Mouse (Mus musculus) kidney, embryonic 14.5 days (tissue): ENCODE results near the gene Snx32. TPM values are rescaled to one million over a fixed set of nuclear protein-coding genes. Genes with fewer than 3 reads are reported as not detected.

Experiments used
- ATAC-seq: fragments of 200-750 bp; cut with Nextera tagmentation; 2 replicates; pipeline ENCODE4 v1.8.0; 2017; ENCODE audit warnings: moderate number of reproducible peaks, mild to moderate bottlenecking, moderate TSS enrichment, moderate library complexity; ENCODE audit not compliant: low FRiP score, low TSS enrichment
- H3K27ac ChIP-seq: fragments of 300-500 bp; sonication (generic); 2 replicates; pipeline ENCODE4 v1.5.1; 2014; ENCODE audit warnings: low read depth, mild to moderate bottlenecking, low read length, moderate library complexity, mixed read lengths
- H3K27me3 ChIP-seq: fragments of 300-500 bp; sonication (generic); 2 replicates; pipeline ENCODE4 v1.6.1; 2014; ENCODE audit warnings: mild to moderate bottlenecking, low read length; ENCODE audit not compliant: control insufficient read depth, insufficient read depth
- H3K36me3 ChIP-seq: fragments of 300-500 bp; sonication (generic); 2 replicates; pipeline ENCODE4 v1.6.1; 2014; ENCODE audit warnings: low read length, mixed read lengths; ENCODE audit not compliant: control insufficient read depth, insufficient read depth
- H3K4me1 ChIP-seq: fragments of 300-500 bp; sonication (generic); 2 replicates; pipeline ENCODE4 v1.6.1; 2014; ENCODE audit warnings: low read length, mixed read lengths; ENCODE audit not compliant: control insufficient read depth, insufficient read depth
- H3K4me2 ChIP-seq: fragments of 300-500 bp; sonication (generic); replicated peaks from 2 replicates; pipeline ENCODE4 v1.6.1; 2014; ENCODE audit warnings: low read depth, mild to moderate bottlenecking, low read length
- H3K4me3 ChIP-seq: fragments of 300-500 bp; sonication (generic); 2 replicates; pipeline ENCODE4 v1.5.1; 2014; ENCODE audit warnings: mild to moderate bottlenecking, low read length
- H3K9ac ChIP-seq: fragments of 300-500 bp; sonication (generic); 2 replicates; pipeline ENCODE4 v1.6.1; 2014; ENCODE audit warnings: low read depth, mild to moderate bottlenecking, low read length, moderate library complexity
- H3K9me3 ChIP-seq: fragments of 300-500 bp; sonication (generic); 2 replicates; pipeline ENCODE4 v1.6.1; 2016; ENCODE audit warnings: low read length; ENCODE audit not compliant: control insufficient read depth
- WGBS: fragments of 180-500 bp; shearing (Covaris S2); extraction: QIAGEN DNeasy Blood & Tissue Kit; methylation state at CpG from one replicate; pipeline ENCODE4 v1.1.7; 2014; 5-methylcytosine and 5-hydroxymethylcytosine counted together
- polyA plus RNA-seq: library from polyadenylated mRNA; unstranded; fragments of >200 nt; fragmentation: Nextera tagmentation; extraction: Ambion mirVana; gene quantifications from 2 replicates; pipeline ENCODE4 v1.2.1, GENCODE M21; 2014

The Snx32 gene
- polyA plus RNA-seq, 1 experiment from 2014 or later, result 6.5 TPM

DNA sequence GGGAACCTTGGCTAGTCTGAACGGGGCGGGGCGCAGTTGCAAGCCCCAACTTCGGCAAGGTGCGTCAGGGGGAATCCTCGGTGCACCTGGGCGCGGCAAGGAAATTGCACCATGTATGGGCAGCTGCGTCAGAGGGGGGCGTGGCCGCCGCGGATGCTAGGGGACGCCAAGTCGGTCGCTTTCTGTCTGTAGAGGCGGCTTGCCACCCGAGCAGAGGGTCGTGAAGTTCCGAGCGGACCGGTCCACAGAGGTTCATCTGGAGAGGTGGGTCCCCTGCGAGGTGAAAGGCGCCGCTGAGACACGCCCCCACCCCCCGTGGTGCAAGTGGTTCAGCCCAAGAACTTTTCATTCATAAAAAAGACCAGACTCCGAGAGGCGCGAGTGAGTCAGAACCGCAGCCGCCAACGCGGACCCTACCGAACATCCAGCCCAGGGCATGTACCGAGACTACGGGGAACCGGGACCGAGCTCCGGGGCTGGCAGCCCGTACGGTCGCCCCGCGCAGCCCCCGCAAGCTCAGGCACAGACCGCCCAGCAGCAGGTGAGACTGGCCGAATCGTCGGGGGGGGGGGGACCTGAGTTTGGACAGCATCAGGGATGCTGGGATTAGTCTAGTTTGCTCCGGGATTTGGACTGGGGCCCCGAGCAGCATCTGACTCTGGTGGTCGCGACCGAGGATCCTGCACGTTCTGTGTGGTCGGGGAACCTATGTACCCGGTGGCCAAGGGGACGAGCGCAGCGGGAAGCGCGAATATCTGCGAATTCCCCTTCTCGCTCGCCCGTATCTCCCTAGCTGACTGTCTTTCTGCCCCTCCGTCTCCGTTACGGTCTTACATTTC, 62.6 kb downstream of the Snx32 start, which contains the start of gene Fosl1:
TSS of gene Fosl1 (plus strand) at position 33 of the 839 bp plus-strand sequence.
- Histone ChIP-seq H3K4me1 (no peaks in the 10 kb centered on the region; the same call in 1 of the 2 replicates), H3K36me3 (no peaks in the 10 kb centered on the region), H3K4me2 (peak within 1 kb of the TSS; percentile 90), H3K27ac (no peak within 1 kb of the TSS), H3K9ac (peak within 1 kb of the TSS; percentile 5; the same call in 1 of the 2 replicates), H3K27me3 (peaks cover 30% of the 10 kb centered on the region), H3K4me3 (peak within 1 kb of the TSS; percentile 52), H3K9me3 (no peaks in the 10 kb centered on the region)
- WGBS, result under 1% methylated on average over 70 of the region's 70 CpGs
- ATAC-seq, result peak; percentile 53; the same call in 1 of the 2 replicates

DNA sequence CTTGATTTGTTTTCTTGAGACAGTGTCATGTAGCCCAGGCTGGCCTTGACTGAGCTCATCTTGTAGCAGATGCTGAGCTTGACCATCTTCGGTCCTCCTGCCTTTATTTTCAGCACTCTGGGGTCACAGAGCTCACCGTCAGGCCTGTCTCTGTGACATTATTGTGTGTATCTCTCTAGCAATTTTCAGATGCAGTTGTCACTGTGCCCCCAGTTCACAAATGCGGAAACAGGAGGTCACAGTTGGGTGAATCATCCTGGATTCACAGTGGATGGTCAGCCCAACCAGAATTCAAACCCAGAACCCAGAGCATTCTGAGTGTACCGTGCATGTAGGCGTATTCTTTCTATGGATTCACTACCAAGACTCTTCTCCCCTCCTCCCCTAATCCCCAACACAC, 64.6 kb downstream of the Snx32 start:
- no peak for ATAC-seq
- Histone ChIP-seq H3K9me3 (no peaks in the 10 kb centered on the region), H3K27ac (no peak overlapping the region), H3K9ac (no peak overlapping the region), H3K4me3 (no peak overlapping the region), H3K27me3 (peaks cover 30% of the 10 kb centered on the region), H3K4me2 (no peak overlapping the region), H3K36me3 (no peaks in the 10 kb centered on the region), H3K4me1 (no peaks in the 10 kb centered on the region; the same call in 1 of the 2 replicates)
- WGBS, result 83% methylated on average over 5 of the region's 5 CpGs

DNA sequence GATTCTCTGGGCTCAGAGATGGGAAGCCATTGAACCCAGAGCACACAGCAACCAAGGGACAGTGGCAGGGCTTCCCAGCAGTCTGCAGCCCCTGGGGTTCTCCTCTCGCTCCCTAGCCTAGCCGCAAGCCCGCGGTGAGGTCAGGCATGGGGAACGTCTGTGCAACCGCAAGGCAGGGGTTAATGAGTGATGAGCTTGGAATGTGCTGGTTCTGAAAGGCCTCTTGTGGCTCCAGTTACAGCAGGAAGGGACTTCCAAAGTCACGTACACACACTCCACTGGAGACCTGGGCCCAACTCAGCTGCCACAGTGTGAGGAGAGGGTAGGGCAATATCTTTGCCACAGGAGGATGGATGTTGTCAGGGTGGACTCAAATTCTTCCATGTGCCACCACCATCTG, 65.4 kb downstream of the Snx32 start:
- Histone ChIP-seq H3K27ac (no peak overlapping the region), H3K27me3 (peaks cover 30% of the 10 kb centered on the region), H3K4me3 (no peak overlapping the region), H3K4me2 (no peak overlapping the region), H3K4me1 (no peaks in the 10 kb centered on the region; the same call in 1 of the 2 replicates), H3K9ac (no peak overlapping the region), H3K36me3 (no peaks in the 10 kb centered on the region), H3K9me3 (no peaks in the 10 kb centered on the region; the same call in 1 of the 2 replicates)
- no peak for ATAC-seq
- 31% methylated on average over 7 of the region's 7 CpGs for WGBS

DNA sequence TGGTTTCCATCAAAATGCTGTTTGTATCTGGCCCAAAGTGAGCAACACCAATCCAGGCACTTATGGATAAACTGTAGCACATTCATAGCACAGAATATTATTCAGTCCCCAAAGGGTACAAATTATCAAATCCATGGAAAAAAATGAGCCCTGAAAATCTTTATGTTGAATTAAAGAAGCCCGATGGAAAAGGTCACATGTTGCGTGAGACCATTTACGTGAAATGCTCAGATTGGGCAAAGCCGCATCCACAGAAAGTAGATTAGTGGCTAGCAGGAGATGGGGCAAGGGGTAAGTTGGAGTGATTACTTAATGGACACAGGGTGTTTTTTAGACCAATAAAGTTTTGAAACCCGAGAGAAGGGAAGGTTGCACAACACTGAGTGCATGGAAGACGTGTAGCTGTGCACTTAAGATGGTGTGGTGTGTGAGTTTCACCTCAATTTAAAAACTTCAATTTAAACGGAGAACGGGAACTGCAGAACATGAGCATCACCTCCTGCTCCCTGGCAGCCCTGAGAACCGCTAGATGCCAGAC, 65.9 kb downstream of the Snx32 start:
- H3K27ac ChIP-seq, result no peak overlapping the region
- no peaks in the 10 kb centered on the region; the same call in 1 of the 2 replicates for H3K9me3 ChIP-seq
- no peaks in the 10 kb centered on the region; the same call in 1 of the 2 replicates for H3K4me1 ChIP-seq
- no peak overlapping the region for H3K4me3 ChIP-seq
- peaks cover 27% of the 10 kb centered on the region for H3K27me3 ChIP-seq
- H3K9ac ChIP-seq, result no peak overlapping the region
- ATAC-seq, result no peak
- WGBS, result 63% methylated on average over 9 of the region's 9 CpGs
- H3K36me3 ChIP-seq, result no peaks in the 10 kb centered on the region
- no peak overlapping the region for H3K4me2 ChIP-seq

Other genes with a start within 250 kb of the Snx32 start
- 17.6 and 30.4 TPM in 2 replicates for gene Pacs1, start 237.4 kb downstream of the Snx32 start, polyA plus RNA-seq
- gene Sf3b2, start 215.1 kb downstream of the Snx32 start, polyA plus RNA-seq, result 293 and 384 TPM in 2 replicates
- 2.9 and 4.4 TPM in 2 replicates for gene Gal3st3, start 212.2 kb downstream of the Snx32 start, polyA plus RNA-seq
- not detected in 2 replicates for gene Catsper1, start 174.8 kb downstream of the Snx32 start, polyA plus RNA-seq
- gene Cst6, start 161.0 kb downstream of the Snx32 start, polyA plus RNA-seq, result 1.3 TPM in 1 of 2 replicates, not detected in the other
- 49.9 and 57.1 TPM in 2 replicates for gene Eif1ad, start 143.8 kb downstream of the Snx32 start, polyA plus RNA-seq
- gene Banf1, start 143.4 kb downstream of the Snx32 start, polyA plus RNA-seq, result 527 and 609 TPM in 2 replicates
- gene Sart1, start 121.8 kb downstream of the Snx32 start, polyA plus RNA-seq, result 74.2 and 80.6 TPM in 2 replicates
- gene Tsga10ip, start 108.0 kb downstream of the Snx32 start, polyA plus RNA-seq, result 0.16 and 0.35 TPM in 2 replicates
- gene Drap1, start 85.6 kb downstream of the Snx32 start, polyA plus RNA-seq, result 191 and 248 TPM in 2 replicates
- 39.0 and 40.8 TPM in 2 replicates for gene AI837181, start 85.4 kb downstream of the Snx32 start, polyA plus RNA-seq
- gene Fosl1, start 63.0 kb downstream of the Snx32 start, polyA plus RNA-seq, result not detected in 2 replicates
- gene Ccdc85b, start 52.6 kb downstream of the Snx32 start, polyA plus RNA-seq, result 8.5 and 11.3 TPM in 2 replicates
- 122 and 125 TPM in 2 replicates for gene Fibp, start 49.9 kb downstream of the Snx32 start, polyA plus RNA-seq
- gene Ctsw, start 42.0 kb downstream of the Snx32 start, polyA plus RNA-seq, result 0.54 TPM in 2 replicates
- 109 and 139 TPM in 2 replicates for gene Efemp2, start 36.6 kb downstream of the Snx32 start, polyA plus RNA-seq
- 36.2 and 42.2 TPM in 2 replicates for gene Mus81, start 22.1 kb downstream of the Snx32 start, polyA plus RNA-seq
- gene Cfl1, start 20.1 kb downstream of the Snx32 start, polyA plus RNA-seq, result 3,114 and 3,144 TPM in 2 replicates
- gene 1700020D05Rik, start 6.8 kb downstream of the Snx32 start, polyA plus RNA-seq, result 0.19 TPM in 1 of 2 replicates, not detected in the other
- 11.1 and 11.8 TPM in 2 replicates for gene Ovol1, start 50.1 kb upstream of the Snx32 start, polyA plus RNA-seq
- 7.6 and 9.2 TPM in 2 replicates for gene Ap5b1, start 57.5 kb upstream of the Snx32 start, polyA plus RNA-seq
- 159 and 182 TPM in 2 replicates for gene Rnaseh2c, start 91.3 kb upstream of the Snx32 start, polyA plus RNA-seq
- 31.5 and 36.0 TPM in 2 replicates for gene Kat5, start 99.7 kb upstream of the Snx32 start, polyA plus RNA-seq
- 42.4 and 49.8 TPM in 2 replicates for gene Rela, start 126.9 kb upstream of the Snx32 start, polyA plus RNA-seq
- gene Sipa1, start 153.2 kb upstream of the Snx32 start, polyA plus RNA-seq, result 17.4 and 26.8 TPM in 2 replicates
- 26.8 and 33.6 TPM in 2 replicates for gene Map3k11, start 178.2 kb upstream of the Snx32 start, polyA plus RNA-seq
- gene Pcnx3, start 178.4 kb upstream of the Snx32 start, polyA plus RNA-seq, result 31.2 and 35.4 TPM in 2 replicates
- 0.39 and 0.42 TPM in 2 replicates for gene Kcnk7, start 193.8 kb upstream of the Snx32 start, polyA plus RNA-seq
- 8.8 and 11.5 TPM in 2 replicates for gene Ehbp1l1, start 215.8 kb upstream of the Snx32 start, polyA plus RNA-seq
- gene Fam89b, start 219.1 kb upstream of the Snx32 start, polyA plus RNA-seq, result 92.8 and 114 TPM in 2 replicates
- gene Ltbp3, start 230.4 kb upstream of the Snx32 start, polyA plus RNA-seq, result 14.9 and 27.1 TPM in 2 replicates